Mouse (Mus musculus): ENCODE results near the gene Samt3. TPM values are rescaled to one million over a fixed set of nuclear protein-coding genes. Genes with fewer than 3 reads are reported as not detected.

Samt3 gene
- not detected in 2 replicates for polyA plus RNA-seq (2015; fragmentation: Nextera tagmentation; extraction: Ambion mirVana)

DNA sequence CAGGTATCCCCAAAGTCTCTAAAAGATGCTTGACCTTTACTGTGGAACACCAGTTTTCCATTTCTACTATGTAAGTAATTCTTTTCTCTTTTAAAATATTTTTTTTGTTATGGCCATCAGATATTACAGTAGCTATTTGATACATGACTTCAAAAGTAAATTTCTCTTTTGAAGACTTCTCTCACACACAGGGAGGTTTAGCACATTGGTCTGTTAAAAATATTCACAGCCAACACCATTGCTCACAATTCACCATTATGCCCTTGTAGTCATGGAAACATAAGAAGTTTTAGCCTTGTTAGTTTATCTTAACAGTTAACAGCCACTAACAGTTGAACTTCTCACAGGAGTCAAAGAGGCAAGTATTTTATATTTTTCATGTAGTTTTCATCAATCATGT lies at the start of gene Samt3:
TSS of gene Samt3 (plus strand) at position 301 of the 400 bp plus-strand sequence.
- H3K4me3 ChIP-seq, result no peak within 1 kb of the TSS
- H3K4me2 ChIP-seq, result no peak within 1 kb of the TSS
- H3K9ac ChIP-seq, result no peak within 1 kb of the TSS
- no peaks in the 10 kb centered on the region for H3K4me1 ChIP-seq
- no peaks in the 10 kb centered on the region for H3K9me3 ChIP-seq
- no peaks in the 10 kb centered on the region for H3K36me3 ChIP-seq
- no peaks in the 10 kb centered on the region for H3K27me3 ChIP-seq
- H3K27ac ChIP-seq, result no peak within 1 kb of the TSS
- no peak for ATAC-seq (ENCODE audit: borderline replicate concordance, extremely low read depth, low FRiP score, low TSS enrichment)

DNA sequence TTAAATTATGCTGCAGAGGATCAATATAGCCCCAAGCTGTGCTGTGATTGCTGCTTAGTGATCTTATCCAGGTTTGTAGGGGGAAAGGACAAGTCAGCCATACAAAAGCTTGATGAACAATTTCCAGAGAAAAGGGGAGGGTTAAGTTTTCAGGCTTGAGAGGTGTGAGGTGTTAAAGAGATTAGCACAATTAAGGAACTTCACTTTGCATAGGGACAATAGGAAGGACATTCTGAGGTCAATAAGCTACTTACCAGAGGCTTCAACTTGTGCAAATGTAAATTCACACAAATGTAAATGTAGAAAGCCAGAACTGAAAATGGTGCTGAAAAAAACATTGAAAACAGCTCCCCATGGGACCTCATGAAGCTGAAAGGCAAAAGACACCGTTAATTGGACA lies 27.4 kb upstream of the Samt3 start:
- Histone ChIP-seq H3K4me3 (no peak overlapping the region), H3K9ac (no peak overlapping the region), H3K4me2 (no peak overlapping the region), H3K9me3 (no peaks in the 10 kb centered on the region), H3K36me3 (no peaks in the 10 kb centered on the region), H3K27me3 (no peaks in the 10 kb centered on the region), H3K27ac (no peak overlapping the region), H3K4me1 (no peaks in the 10 kb centered on the region)
- ATAC-seq (ENCODE audit: borderline replicate concordance, extremely low read depth, low FRiP score, low TSS enrichment), result no peak
- WGBS, result 21% methylated on average over 1 of the region's 1 CpGs

DNA sequence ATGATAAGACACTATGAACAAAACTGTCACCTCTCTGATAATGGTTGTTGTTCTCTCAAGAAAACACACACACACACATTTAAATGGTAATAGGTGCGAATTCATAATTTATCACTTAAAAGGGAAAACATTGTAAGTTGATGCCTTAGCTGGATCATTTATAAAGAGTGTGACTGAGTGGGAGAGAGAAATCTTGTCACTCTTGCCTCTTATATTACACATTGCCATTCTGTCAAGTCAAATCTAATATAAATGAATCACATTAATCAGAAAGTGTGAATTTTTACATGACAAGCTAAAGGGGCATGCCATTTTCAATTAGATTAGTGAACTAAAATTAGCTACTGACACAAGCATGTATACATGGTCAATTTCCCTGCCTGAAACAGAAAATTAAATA lies 44.7 kb downstream of the Samt3 start:
- Histone ChIP-seq H3K4me2 (no peak overlapping the region), H3K9me3 (no peaks in the 10 kb centered on the region), H3K4me3 (no peak overlapping the region), H3K27me3 (no peaks in the 10 kb centered on the region), H3K9ac (no peak overlapping the region), H3K27ac (no peak overlapping the region), H3K36me3 (no peaks in the 10 kb centered on the region), H3K4me1 (no peaks in the 10 kb centered on the region)
- ATAC-seq (ENCODE audit: borderline replicate concordance, extremely low read depth, low FRiP score, low TSS enrichment), result no peak
- WGBS, result 85% methylated on average over 1 of the region's 1 CpGs

Other genes starting within 250 kb of the Samt3 start
- 0.20 and 0.26 TPM in 2 replicates for gene 5430427O19Rik, start 173.8 kb upstream of the Samt3 start, polyA plus RNA-seq (2015; fragmentation: Nextera tagmentation; extraction: Ambion mirVana)
- gene Nr0b1, start 147.6 kb downstream of the Samt3 start, polyA plus RNA-seq (2015; fragmentation: Nextera tagmentation; extraction: Ambion mirVana), result not detected in 2 replicates